Mouse (Mus musculus) erythroblast, embryonic 14.5 days (primary cell): ENCODE measurements around the gene Adgrg1. TPM values are rescaled to one million over a fixed set of nuclear protein-coding genes. Genes with fewer than 3 reads are reported as not detected.

ENCODE experiments used
- H3K27me3 ChIP-seq: 2 replicates; pipeline ENCODE4 v1.6.1; 2012; ENCODE audit warnings: inconsistent platforms; ENCODE audit not compliant: control insufficient read depth
- H3K36me3 ChIP-seq: 2 replicates; pipeline ENCODE4 v1.6.1; 2012; ENCODE audit warnings: mild to moderate bottlenecking, inconsistent platforms; ENCODE audit not compliant: control insufficient read depth
- H3K4me1 ChIP-seq: 2 replicates; pipeline ENCODE4 v1.6.1; 2012; ENCODE audit warnings: inconsistent platforms; ENCODE audit not compliant: control insufficient read depth
- H3K4me3 ChIP-seq: replicated peaks from 2 replicates; pipeline ENCODE3; 2012; ENCODE audit warnings: moderate library complexity, mild to moderate bottlenecking, inconsistent platforms
- H3K9me3 ChIP-seq: 2 replicates; pipeline ENCODE4 v1.6.1; 2012; ENCODE audit warnings: low read length, inconsistent platforms, mixed read lengths; ENCODE audit not compliant: control insufficient read depth
- GATA1 ChIP-seq: IDR thresholded peaks from 2 replicates; pipeline ENCODE4 v1.6.1; 2012; ENCODE audit warnings: low read length, inconsistent platforms, mixed read lengths
- TAL1 ChIP-seq: IDR thresholded peaks from 3 replicates; pipeline ENCODE4 v1.6.1; 2012; ENCODE audit warnings: low read length, inconsistent platforms, mixed read lengths
- polyA plus RNA-seq: library from polyadenylated mRNA; stranded (reverse); fragments of >175 nt; gene quantifications from 2 replicates; pipeline ENCODE4 v1.2.3, GENCODE M21; 2012

Adgrg1 gene
- polyA plus RNA-seq, 1 experiment: 14.3 TPM

- TF ChIP-seq GATA1 (no peak), TAL1 (no peak)
- Histone ChIP-seq H3K4me3 (no peak overlapping the region), H3K36me3 (no peaks in the 10 kb centered on the region; the same call in 1 of the 2 replicates), H3K4me1 (peaks cover 73% of the 10 kb centered on the region), H3K27me3 (no peaks in the 10 kb centered on the region), H3K9me3 (no peaks in the 10 kb centered on the region)
These were observed 7.0 kb upstream of the Adgrg1 start for GRCm38 (mm10) chr8:94967554-94967953.

GRCm38 (mm10) chr8:94973270-94973669, 1.3 kb upstream of the Adgrg1 start:
- H3K4me3 ChIP-seq: no peak overlapping the region

GRCm38 (mm10) chr8:94973786-94974185, 765 bp upstream of the Adgrg1 start:
- no peaks in the 10 kb centered on the region for H3K36me3 ChIP-seq
- H3K9me3 ChIP-seq: no peaks in the 10 kb centered on the region
- peaks cover 16% of the 10 kb centered on the region for H3K27me3 ChIP-seq
- peaks cover 60% of the 10 kb centered on the region for H3K4me1 ChIP-seq
- no peak overlapping the region for H3K4me3 ChIP-seq
- TF ChIP-seq TAL1 (no peak), GATA1 (no peak)

More at GRCm38 (mm10) chr8:94973270-94973669, 1.3 kb upstream of the Adgrg1 start:
- H3K4me1 ChIP-seq: peaks cover 58% of the 10 kb centered on the region
- no peaks in the 10 kb centered on the region; the same call in 1 of the 2 replicates for H3K36me3 ChIP-seq
- no peak for TF ChIP-seq GATA1
- no peak for TF ChIP-seq TAL1
- peaks cover 16% of the 10 kb centered on the region for H3K27me3 ChIP-seq
- H3K9me3 ChIP-seq: no peaks in the 10 kb centered on the region

- peaks cover 76% of the 10 kb centered on the region for H3K4me1 ChIP-seq
- TF ChIP-seq GATA1: no peak
- TF ChIP-seq TAL1: no peak
- H3K4me3 ChIP-seq: peak overlapping the region; percentile 55
- no peaks in the 10 kb centered on the region for H3K36me3 ChIP-seq
- H3K27me3 ChIP-seq: peaks cover 16% of the 10 kb centered on the region
- H3K9me3 ChIP-seq: no peaks in the 10 kb centered on the region
These were observed 2.3 kb downstream of the Adgrg1 start for GRCm38 (mm10) chr8:94976651-94977417.

GRCm38 (mm10) chr8:94978131-94978530, 3.6 kb downstream of the Adgrg1 start:
- Histone ChIP-seq H3K4me1 (peaks cover 86% of the 10 kb centered on the region), H3K36me3 (no peaks in the 10 kb centered on the region), H3K4me3 (no peak overlapping the region), H3K9me3 (no peaks in the 10 kb centered on the region), H3K27me3 (peaks cover 16% of the 10 kb centered on the region)
- TF ChIP-seq TAL1 (no peak), GATA1 (no peak)

GRCm38 (mm10) chr8:94978593-94979319, 4.2 kb downstream of the Adgrg1 start:
- Histone ChIP-seq H3K27me3 (peaks cover 16% of the 10 kb centered on the region), H3K4me1 (peaks cover 88% of the 10 kb centered on the region), H3K4me3 (no peak overlapping the region), H3K9me3 (no peaks in the 10 kb centered on the region), H3K36me3 (no peaks in the 10 kb centered on the region)
- no peak for TF ChIP-seq TAL1
- no peak for TF ChIP-seq GATA1

GRCm38 (mm10) chr8:94980176-94980575, 5.6 kb downstream of the Adgrg1 start:
- TF ChIP-seq GATA1 (no peak), TAL1 (no peak)
- H3K9me3 ChIP-seq: no peaks in the 10 kb centered on the region
- peaks cover 92% of the 10 kb centered on the region for H3K4me1 ChIP-seq
- peaks cover 1% of the 10 kb centered on the region for H3K36me3 ChIP-seq
- H3K27me3 ChIP-seq: peaks cover 10% of the 10 kb centered on the region
- no peak overlapping the region for H3K4me3 ChIP-seq

- Histone ChIP-seq H3K27me3 (peaks cover 10% of the 10 kb centered on the region), H3K4me3 (no peak overlapping the region), H3K4me1 (peaks cover 93% of the 10 kb centered on the region), H3K9me3 (no peaks in the 10 kb centered on the region), H3K36me3 (peaks cover 6% of the 10 kb centered on the region)
- TF ChIP-seq GATA1 (no peak), TAL1 (no peak)
These were observed 6.4 kb downstream of the Adgrg1 start for GRCm38 (mm10) chr8:94980976-94981375.

- TF ChIP-seq TAL1 (no peak), GATA1 (no peak)
- Histone ChIP-seq H3K9me3 (no peaks in the 10 kb centered on the region), H3K4me3 (no peak overlapping the region), H3K36me3 (peaks cover 14% of the 10 kb centered on the region), H3K27me3 (peaks cover 6% of the 10 kb centered on the region), H3K4me1 (peaks cover 96% of the 10 kb centered on the region)
These were observed 7.3 kb downstream of the Adgrg1 start for GRCm38 (mm10) chr8:94981848-94982247.
